Mouse (Mus musculus) forebrain, embryonic 11.5 days (tissue): ENCODE measurements around the gene Slc10a3. TPM values are rescaled to one million over a fixed set of nuclear protein-coding genes. Genes with fewer than 3 reads are reported as not detected.

Source experiments
- ATAC-seq: fragments of 200-750 bp; cut with Nextera tagmentation; replicated peaks from 2 replicates; pipeline ENCODE4 v1.8.0; 2017; ENCODE audit warnings: moderate TSS enrichment; ENCODE audit not compliant: low FRiP score
- DNase-seq: peaks from one replicate; pipeline ENCODE4 v3.0.0-alpha.2; 2017; ENCODE audit warnings: low spot score
- H3K27ac ChIP-seq: fragments of 300-500 bp; sonication (generic); 2 replicates; pipeline ENCODE4 v1.5.1; 2014; ENCODE audit warnings: low read depth, low read length
- H3K27me3 ChIP-seq: fragments of 300-500 bp; sonication (generic); 2 replicates; pipeline ENCODE4 v1.6.1; 2014; ENCODE audit warnings: mild to moderate bottlenecking, low read length, mixed read lengths; ENCODE audit not compliant: control insufficient read depth, insufficient read depth
- H3K36me3 ChIP-seq: fragments of 300-500 bp; sonication (generic); 2 replicates; pipeline ENCODE4 v1.6.1; 2014; ENCODE audit warnings: mild to moderate bottlenecking, low read length, moderate library complexity, mixed read lengths; ENCODE audit not compliant: control insufficient read depth, insufficient read depth
- H3K4me1 ChIP-seq: fragments of 300-500 bp; sonication (generic); replicated peaks from 2 replicates; pipeline ENCODE4 v1.6.1; 2014; ENCODE audit warnings: low read length, mixed read lengths; ENCODE audit not compliant: control insufficient read depth, insufficient read depth
- H3K4me2 ChIP-seq: fragments of 300-500 bp; sonication (generic); 2 replicates; pipeline ENCODE4 v1.6.1; 2014; ENCODE audit warnings: low read depth, mild to moderate bottlenecking, low read length, moderate library complexity, mixed read lengths; ENCODE audit not compliant: severe bottlenecking
- H3K4me3 ChIP-seq: fragments of 300-500 bp; sonication (generic); 2 replicates; pipeline ENCODE4 v1.5.1; 2014; ENCODE audit warnings: low read depth, low read length
- H3K9ac ChIP-seq: fragments of 300-500 bp; sonication (generic); 2 replicates; pipeline ENCODE4 v1.6.1; 2014; ENCODE audit warnings: low read length
- H3K9me3 ChIP-seq: fragments of 300-500 bp; sonication (generic); 2 replicates; pipeline ENCODE4 v1.6.1; 2016; ENCODE audit warnings: low read length, mixed read lengths; ENCODE audit not compliant: control insufficient read depth
- WGBS: fragments of 180-500 bp; shearing (Covaris S2); extraction: QIAGEN DNeasy Blood & Tissue Kit; methylation state at CpG from one replicate; pipeline ENCODE4 v1.1.7; 2014; 5-methylcytosine and 5-hydroxymethylcytosine counted together
- polyA plus RNA-seq: library from polyadenylated mRNA; unstranded; fragments of >200 nt; fragmentation: Nextera tagmentation; extraction: Ambion mirVana; gene quantifications from 2 replicates; pipeline ENCODE4 v1.2.1, GENCODE M21; 2014

Gene Slc10a3
- 8.6 and 9.9 TPM in 2 replicates for polyA plus RNA-seq

GRCm38 (mm10) chrX:74372888-74373549 is at the start of gene Slc10a3, which contains the start of gene Ubl4a:
TSS of gene Slc10a3 (minus strand) at chrX:74373349.
TSS of gene Ubl4a (minus strand) at chrX:74373218.
- DNase-seq (peak; percentile 89), ATAC-seq (peak; percentile 93)
- Histone ChIP-seq H3K27ac (no peak within 1 kb of the TSS), H3K9ac (peak within 1 kb of the TSS; percentile 51), H3K27me3 (no peaks in the 10 kb centered on the region), H3K4me2 (peak within 1 kb of the TSS; percentile 57), H3K4me3 (peak within 1 kb of the TSS; percentile 34), H3K36me3 (no peaks in the 10 kb centered on the region), H3K9me3 (no peaks in the 10 kb centered on the region), H3K4me1 (no peaks in the 10 kb centered on the region)
- 12% methylated on average over 32 of the region's 32 CpGs for WGBS

- ATAC-seq = 0 out of 2 replicates have a peak, but pooled peaks have one; percentile 63
- no peaks in the 10 kb centered on the region for H3K9me3 ChIP-seq
- no peak overlapping the region for H3K9ac ChIP-seq
- peak; percentile 74 for DNase-seq
- H3K4me2 ChIP-seq = no peak overlapping the region
- no peaks in the 10 kb centered on the region for H3K36me3 ChIP-seq
- H3K27me3 ChIP-seq = no peaks in the 10 kb centered on the region
- no peak overlapping the region for H3K4me3 ChIP-seq
- H3K4me1 ChIP-seq = no peaks in the 10 kb centered on the region
- H3K27ac ChIP-seq = no peak overlapping the region
Measured at GRCm38 (mm10) chrX:74413377-74413776, 40.2 kb upstream of the Slc10a3 start.

GRCm38 (mm10) chrX:74408340-74408739 is 35.2 kb upstream of the Slc10a3 start:
- Histone ChIP-seq H3K27ac (no peak overlapping the region), H3K9me3 (no peaks in the 10 kb centered on the region), H3K4me2 (no peak overlapping the region), H3K36me3 (no peaks in the 10 kb centered on the region), H3K4me1 (no peaks in the 10 kb centered on the region), H3K27me3 (no peaks in the 10 kb centered on the region), H3K4me3 (no peak overlapping the region), H3K9ac (no peak overlapping the region)
- 68% methylated on average over 2 of the region's 2 CpGs for WGBS
- DNase-seq (no peak), ATAC-seq (no peak)

GRCm38 (mm10) chrX:74400136-74400535 is 27.0 kb upstream of the Slc10a3 start:
- H3K27me3 ChIP-seq = no peaks in the 10 kb centered on the region
- WGBS = 84% methylated on average over 3 of the region's 3 CpGs
- H3K9ac ChIP-seq = no peak overlapping the region
- no peak overlapping the region for H3K4me2 ChIP-seq
- no peak for DNase-seq
- H3K9me3 ChIP-seq = no peaks in the 10 kb centered on the region
- no peaks in the 10 kb centered on the region for H3K36me3 ChIP-seq
- H3K27ac ChIP-seq = no peak overlapping the region
- H3K4me1 ChIP-seq = no peaks in the 10 kb centered on the region
- H3K4me3 ChIP-seq = no peak overlapping the region
- no peak for ATAC-seq

- Histone ChIP-seq H3K9me3 (no peaks in the 10 kb centered on the region), H3K4me1 (no peaks in the 10 kb centered on the region), H3K36me3 (no peaks in the 10 kb centered on the region), H3K27me3 (no peaks in the 10 kb centered on the region), H3K4me3 (peak within 1 kb of the TSS; percentile 42), H3K9ac (peak within 1 kb of the TSS; percentile 73), H3K4me2 (peak within 1 kb of the TSS; percentile 64), H3K27ac (0 out of 2 replicates have a peak within 1 kb of the TSS, but pooled peaks have one; percentile 46)
- WGBS = 14% methylated on average over 30 of the region's 30 CpGs
- ATAC-seq = peak; percentile 100
- peak; percentile 87 for DNase-seq
Measured at GRCm38 (mm10) chrX:74392535-74393443, 19.6 kb upstream of the Slc10a3 start, which contains the start of the genes Fam3a and Ikbkg. TSS of gene Fam3a (minus strand) at chrX:74393272. TSS of gene Ikbkg (plus strand) at chrX:74393290.

- DNase-seq (no peak), ATAC-seq (no peak)
- H3K27ac ChIP-seq = no peak overlapping the region
- H3K27me3 ChIP-seq = no peaks in the 10 kb centered on the region
- H3K9ac ChIP-seq = no peak overlapping the region
- no peaks in the 10 kb centered on the region for H3K36me3 ChIP-seq
- H3K4me1 ChIP-seq = no peaks in the 10 kb centered on the region
- H3K4me3 ChIP-seq = no peak overlapping the region
- no peaks in the 10 kb centered on the region for H3K9me3 ChIP-seq
- no peak overlapping the region for H3K4me2 ChIP-seq
Measured at GRCm38 (mm10) chrX:74388153-74388552, 15.0 kb upstream of the Slc10a3 start.

- no peaks in the 10 kb centered on the region for H3K36me3 ChIP-seq
- no peaks in the 10 kb centered on the region for H3K9me3 ChIP-seq
- ATAC-seq (no peak), DNase-seq (no peak)
- no peak overlapping the region for H3K4me3 ChIP-seq
- no peak overlapping the region for H3K9ac ChIP-seq
- no peaks in the 10 kb centered on the region for H3K27me3 ChIP-seq
- H3K27ac ChIP-seq = no peak overlapping the region
- no peaks in the 10 kb centered on the region for H3K4me1 ChIP-seq
- no peak overlapping the region for H3K4me2 ChIP-seq
- WGBS = 68% methylated on average over 2 of the region's 2 CpGs
Measured at GRCm38 (mm10) chrX:74384451-74384850, 11.3 kb upstream of the Slc10a3 start.

- Histone ChIP-seq H3K27me3 (no peaks in the 10 kb centered on the region), H3K9ac (peak overlapping the region; percentile 69), H3K4me3 (peak overlapping the region; percentile 45), H3K4me2 (peak overlapping the region; percentile 63), H3K27ac (no peak overlapping the region), H3K4me1 (no peaks in the 10 kb centered on the region), H3K9me3 (no peaks in the 10 kb centered on the region), H3K36me3 (no peaks in the 10 kb centered on the region)
- 10% methylated on average over 39 of the region's 49 CpGs for WGBS
- ATAC-seq (peak; percentile 72), DNase-seq (peak; percentile 77)
Measured at GRCm38 (mm10) chrX:74368209-74368909, 4.8 kb downstream of the Slc10a3 start.
